Mouse (Mus musculus): ENCODE data around the gene Serpinh1. TPM values are rescaled to one million over a fixed set of nuclear protein-coding genes. Genes with fewer than 3 reads are reported as not detected.

The Serpinh1 gene
- total RNA-seq, 2 experiments from 2014 or later = 1.5 TPM; not detected in 1

Other genes with a start within 250 kb of the Serpinh1 start
- gene Uvrag, start 212.1 kb downstream of the Serpinh1 start, total RNA-seq (2015; ENCODE audit: low replicate concordance) = 10.5 and 32.4 TPM in 2 replicates
- 9.6 and 15.6 TPM in 2 replicates for gene Uvrag, start 212.1 kb downstream of the Serpinh1 start, total RNA-seq (2017; ENCODE audit: low replicate concordance)
- gene Dgat2, start 170.5 kb downstream of the Serpinh1 start, total RNA-seq (2015; ENCODE audit: low replicate concordance) = 0.42 and 7.6 TPM in 2 replicates
- gene Dgat2, start 170.5 kb downstream of the Serpinh1 start, total RNA-seq (2017; ENCODE audit: low replicate concordance) = 0.90 and 2.8 TPM in 2 replicates
- gene Mogat2, start 114.6 kb downstream of the Serpinh1 start, total RNA-seq (2015; ENCODE audit: low replicate concordance) = 8.6 and 18.4 TPM in 2 replicates
- gene Mogat2, start 114.6 kb downstream of the Serpinh1 start, total RNA-seq (2017; ENCODE audit: low replicate concordance) = 2.3 TPM in 1 of 2 replicates, not detected in the other
- not detected in 2 replicates for gene Map6, start 85.8 kb downstream of the Serpinh1 start, total RNA-seq (2015; ENCODE audit: low replicate concordance)
- not detected in 2 replicates for gene Map6, start 85.8 kb downstream of the Serpinh1 start, total RNA-seq (2017; ENCODE audit: low replicate concordance)
- not detected in 2 replicates for gene Gdpd5, start 28.2 kb upstream of the Serpinh1 start, total RNA-seq (2015; ENCODE audit: low replicate concordance)
- not detected in 2 replicates for gene Gdpd5, start 28.2 kb upstream of the Serpinh1 start, total RNA-seq (2017; ENCODE audit: low replicate concordance)
- not detected in 2 replicates for gene Klhl35, start 112.8 kb upstream of the Serpinh1 start, total RNA-seq (2015; ENCODE audit: low replicate concordance)
- not detected in 2 replicates for gene Klhl35, start 112.8 kb upstream of the Serpinh1 start, total RNA-seq (2017; ENCODE audit: low replicate concordance)
- gene Rps3, start 130.5 kb upstream of the Serpinh1 start, total RNA-seq (2015; ENCODE audit: low replicate concordance) = 386 and 406 TPM in 2 replicates
- gene Rps3, start 130.5 kb upstream of the Serpinh1 start, total RNA-seq (2017; ENCODE audit: low replicate concordance) = 293 and 564 TPM in 2 replicates
- gene Arrb1, start 182.2 kb upstream of the Serpinh1 start, total RNA-seq (2015; ENCODE audit: low replicate concordance) = 184 TPM in 2 replicates
- gene Arrb1, start 182.2 kb upstream of the Serpinh1 start, total RNA-seq (2017; ENCODE audit: low replicate concordance) = 538 and 553 TPM in 2 replicates

All from erythroid progenitor cell, adult 5-6 weeks (primary cell).